Mouse (Mus musculus) liver, embryonic 14.5 days (tissue): ENCODE measurements around the gene Ptprcap.

ENCODE experiments used
- CTCF ChIP-seq: IDR thresholded peaks from 2 replicates; pipeline ENCODE4 v1.5.1; 2016; ENCODE audit warnings: antibody characterized with exemption, low read depth, control low read depth
- EP300 ChIP-seq: IDR thresholded peaks from 2 replicates; pipeline ENCODE4 v1.6.1; 2016; ENCODE audit warnings: antibody characterized with exemption, low read depth

GRCm38 (mm10) chr19:4118350-4118749, 35.1 kb upstream of the Ptprcap start:
- TF ChIP-seq CTCF (no peak), EP300 (no peak)
